Mouse (Mus musculus) heart, adult 2 months (tissue): ENCODE data around the gene Gdpd1. TPM values are rescaled to one million over a fixed set of nuclear protein-coding genes. Genes with fewer than 3 reads are reported as not detected.

Experiments used
- DNase-seq, 2 experiments: peaks; one replicate each; pipeline ENCODE4 v3.0.0; 2021
- H3K27ac ChIP-seq: fragments of 200-600 bp; 2 replicates; pipeline ENCODE4 v1.8.1; 2022
- H3K27me3 ChIP-seq: fragments of 200-500 bp; 2 replicates; pipeline ENCODE4 v1.6.1; 2012; ENCODE audit warnings: mild to moderate bottlenecking, low read length, inconsistent platforms, mixed read lengths; ENCODE audit not compliant: control insufficient read depth, insufficient read depth
- H3K36me3 ChIP-seq: fragments of 200-500 bp; 2 replicates; pipeline ENCODE4 v1.6.1; 2012; ENCODE audit warnings: low read length, inconsistent platforms; ENCODE audit not compliant: control insufficient read depth, insufficient read depth
- H3K4me1 ChIP-seq: fragments of 200-500 bp; 2 replicates; pipeline ENCODE4 v1.6.1; 2011; ENCODE audit warnings: low read length; ENCODE audit not compliant: control insufficient read depth, insufficient read depth
- H3K4me3 ChIP-seq: fragments of 200-600 bp; 2 replicates; pipeline ENCODE4 v1.8.1; 2022
- H3K79me2 ChIP-seq: fragments of 200-500 bp; replicated peaks from 2 replicates; pipeline ENCODE4 v1.6.1; 2012; ENCODE audit warnings: mild to moderate bottlenecking, inconsistent platforms, low read length, moderate library complexity, mixed read lengths; ENCODE audit not compliant: control insufficient read depth, insufficient read depth
- H3K9ac ChIP-seq: fragments of 200-500 bp; 2 replicates; pipeline ENCODE4 v1.6.1; 2012; ENCODE audit warnings: low read depth, mild to moderate bottlenecking, control low read depth, inconsistent platforms, low read length, mixed read lengths
- CTCF ChIP-seq: fragments of 200-600 bp; IDR thresholded peaks from 2 replicates; pipeline ENCODE4 v1.8.1; 2022; ENCODE audit warnings: antibody characterized with exemption, mild to moderate bottlenecking, moderate library complexity
- EP300 ChIP-seq: fragments of 200-500 bp; IDR thresholded peaks from 2 replicates; pipeline ENCODE4 v1.6.1; 2011; ENCODE audit warnings: low read depth, low read length, control low read depth; ENCODE audit not compliant: insufficient read depth
- POLR2A ChIP-seq: fragments of 200-500 bp; IDR thresholded peaks from 2 replicates; pipeline ENCODE4 v1.6.1; 2011; ENCODE audit warnings: mild to moderate bottlenecking, low read depth, low read length, control low read depth; ENCODE audit not compliant: insufficient read depth
- WGBS: fragments of 180-500 bp; shearing (Covaris S2); methylation state at CpG from one replicate; pipeline ENCODE4 v1.1.7; 2018; 5-methylcytosine and 5-hydroxymethylcytosine counted together
- intact Hi-C: fragments of 180-260 bp; cut with DNase I; formaldehyde crosslinking; loops from one replicate; pipeline ENCODE4 v1.15.1; 2025
- polyA plus RNA-seq: library from polyadenylated mRNA; depleted of rRNA; stranded (reverse); fragments of >200 nt; gene quantifications from 2 replicates; pipeline ENCODE4 v1.2.3, GENCODE M21; 2012
- total RNA-seq, 2 experiments: library from RNA; stranded (reverse); gene quantifications; 2 replicates each; pipeline ENCODE4 v1.2.3; 2021

The Gdpd1 gene
- total and polyA plus RNA-seq, 3 experiments = 7.4 to 12.5 (median 12.0) TPM

GRCm38 (mm10) chr11:87010476-87010875 is 63.4 kb downstream of the Gdpd1 start:
- Histone ChIP-seq H3K36me3 (no peaks in the 10 kb centered on the region), H3K27ac (no peak overlapping the region), H3K79me2 (no peaks in the 10 kb centered on the region), H3K4me3 (no peak overlapping the region), H3K27me3 (no peaks in the 10 kb centered on the region), H3K9ac (no peak overlapping the region), H3K4me1 (peaks cover 1% of the 10 kb centered on the region)
- 9% methylated on average over 9 of the region's 9 CpGs for WGBS
- no peak for TF ChIP-seq POLR2A
- peak; percentile 91 for TF ChIP-seq CTCF
- intact Hi-C loops = loop anchor here (2.0 to 5.0 kb wide), 2 partner anchors 174 to 438 kb away; no protein-coding TSS in a partner anchor
- DNase-seq = peak; percentile 48 to 50

DNA sequence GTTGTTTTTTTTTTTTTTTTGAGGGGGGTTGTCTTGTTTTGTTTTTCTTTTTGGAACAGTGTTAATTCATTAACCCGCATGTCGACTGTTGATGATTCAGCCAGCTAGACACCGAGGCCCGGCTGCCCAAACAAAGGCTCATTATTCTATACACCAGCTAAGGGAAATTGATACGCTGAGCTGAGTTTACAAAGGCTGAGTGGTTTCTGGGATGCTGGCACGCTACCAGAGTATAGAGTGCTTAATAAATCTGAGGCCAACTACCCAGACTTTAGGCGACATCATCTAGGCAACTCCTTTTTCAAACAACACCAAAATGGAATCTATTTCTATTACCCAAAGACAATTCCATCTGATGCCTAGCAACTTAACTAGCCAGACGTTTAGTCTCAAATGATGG is 66.5 kb downstream of the Gdpd1 start:
- H3K9ac ChIP-seq = no peak overlapping the region
- H3K27ac ChIP-seq = no peak overlapping the region
- peaks cover 6% of the 10 kb centered on the region for H3K4me1 ChIP-seq
- 35% methylated on average over 8 of the region's 8 CpGs for WGBS
- H3K79me2 ChIP-seq = no peaks in the 10 kb centered on the region
- no peak for DNase-seq
- no peaks in the 10 kb centered on the region for H3K27me3 ChIP-seq
- no peak for TF ChIP-seq EP300
- TF ChIP-seq POLR2A = no peak
- TF ChIP-seq CTCF = no peak
- H3K36me3 ChIP-seq = no peaks in the 10 kb centered on the region
- intact Hi-C loops = loop anchor here (10.0 kb wide), 1 partner anchor 323 kb away; the partner anchor contains the start of genes Ptrh2 and Vmp1
- H3K4me3 ChIP-seq = no peak overlapping the region

- WGBS = 43% methylated on average over 12 of the region's 12 CpGs
- H3K9ac ChIP-seq = no peak overlapping the region
- H3K79me2 ChIP-seq = no peaks in the 10 kb centered on the region
- H3K4me3 ChIP-seq = no peak overlapping the region
- H3K27ac ChIP-seq = peak overlapping the region; percentile 55
- H3K27me3 ChIP-seq = no peaks in the 10 kb centered on the region
- no peak for DNase-seq
- H3K4me1 ChIP-seq = peaks cover 6% of the 10 kb centered on the region
- H3K36me3 ChIP-seq = no peaks in the 10 kb centered on the region
- intact Hi-C loops = loop anchor here (10.0 kb wide), 1 partner anchor 320 kb away; the partner anchor contains the start of genes Ptrh2 and Vmp1
- TF ChIP-seq EP300 = no peak
- TF ChIP-seq CTCF = no peak
- TF ChIP-seq POLR2A = no peak
Measured at GRCm38 (mm10) chr11:87004960-87005755, 68.7 kb downstream of the Gdpd1 start.

GRCm38 (mm10) chr11:87002078-87002829 is 71.6 kb downstream of the Gdpd1 start:
- H3K36me3 ChIP-seq = no peaks in the 10 kb centered on the region
- intact Hi-C loops = loop anchor here (10.0 kb wide), 1 partner anchor 317 kb away; the partner anchor contains the start of genes Ptrh2 and Vmp1
- H3K27ac ChIP-seq = no peak overlapping the region
- H3K79me2 ChIP-seq = no peaks in the 10 kb centered on the region
- H3K4me3 ChIP-seq = no peak overlapping the region
- DNase-seq = no peak
- H3K9ac ChIP-seq = no peak overlapping the region
- H3K4me1 ChIP-seq = peaks cover 6% of the 10 kb centered on the region
- TF ChIP-seq CTCF = no peak
- no peaks in the 10 kb centered on the region for H3K27me3 ChIP-seq
- WGBS = 43% methylated on average over 10 of the region's 10 CpGs

DNA sequence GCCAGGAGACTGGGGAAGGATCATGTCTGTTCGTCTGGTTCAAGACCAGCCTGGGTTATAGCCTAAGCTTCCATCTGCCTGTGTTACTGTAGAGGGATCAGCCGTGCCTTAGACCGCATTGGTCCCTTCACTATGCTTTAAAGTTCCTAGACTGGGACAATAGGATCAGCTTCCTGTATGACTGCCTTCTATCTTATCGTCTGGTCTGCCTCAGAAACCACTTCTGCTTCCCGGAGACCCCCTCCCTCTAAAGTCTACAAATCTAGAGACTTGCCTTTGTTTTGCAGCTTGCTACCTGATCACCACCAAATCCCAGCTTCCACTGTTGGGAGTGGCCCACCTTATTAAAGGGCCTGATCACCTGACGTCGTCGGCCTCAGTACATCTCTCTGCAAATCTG is 72.6 kb downstream of the Gdpd1 start:
- no peak overlapping the region for H3K27ac ChIP-seq
- intact Hi-C loops = loop anchor here (10.0 kb wide), 1 partner anchor 316 kb away; the partner anchor contains the start of genes Ptrh2 and Vmp1
- H3K9ac ChIP-seq = no peak overlapping the region
- no peaks in the 10 kb centered on the region for H3K36me3 ChIP-seq
- no peaks in the 10 kb centered on the region for H3K27me3 ChIP-seq
- H3K4me1 ChIP-seq = peaks cover 6% of the 10 kb centered on the region
- H3K79me2 ChIP-seq = no peaks in the 10 kb centered on the region
- no peak overlapping the region for H3K4me3 ChIP-seq
- no peak for TF ChIP-seq EP300
- TF ChIP-seq POLR2A = no peak
- no peak for TF ChIP-seq CTCF
- DNase-seq = no peak
- 61% methylated on average over 8 of the region's 8 CpGs for WGBS

GRCm38 (mm10) chr11:86996266-86996665 is 77.6 kb downstream of the Gdpd1 start:
- TF ChIP-seq CTCF = no peak
- TF ChIP-seq POLR2A = no peak
- no peak for TF ChIP-seq EP300
- Histone ChIP-seq H3K27ac (peak overlapping the region; percentile 40; the same call in 1 of the 2 replicates), H3K4me1 (peaks cover 11% of the 10 kb centered on the region), H3K9ac (no peak overlapping the region), H3K4me3 (no peak overlapping the region), H3K36me3 (peaks cover 3% of the 10 kb centered on the region; the same call in 1 of the 2 replicates), H3K79me2 (0 out of 2 replicates have a peak, but pooled peaks cover 2% of the 10 kb centered on the region), H3K27me3 (no peaks in the 10 kb centered on the region)
- DNase-seq = no peak
- intact Hi-C loops = loop anchor here (10.0 kb wide), 1 partner anchor 101 kb away; no protein-coding TSS in a partner anchor
- 82% methylated on average over 2 of the region's 2 CpGs for WGBS
